Mouse (Mus musculus) C2C12 (cell line): ENCODE measurements around the gene Smap2.

Experiments
- CEBPB ChIP-seq: IDR thresholded peaks from one replicate; pipeline ENCODE4 v1.6.1; 2011; ENCODE audit warnings: low read depth, mild to moderate bottlenecking, control low read depth, moderate library complexity
- CTCF ChIP-seq: IDR thresholded peaks from one replicate; pipeline ENCODE4 v1.5.1; 2011; ENCODE audit not compliant: control insufficient read depth, insufficient read depth, insufficient read length
- MAX ChIP-seq: IDR thresholded peaks from one replicate; pipeline ENCODE4 v1.6.1; 2011; ENCODE audit warnings: mild to moderate bottlenecking, control low read depth
- USF1 ChIP-seq: IDR thresholded peaks from one replicate; pipeline ENCODE4 v1.6.1; 2011; ENCODE audit warnings: low read depth, mild to moderate bottlenecking, control low read depth, moderate library complexity

DNA sequence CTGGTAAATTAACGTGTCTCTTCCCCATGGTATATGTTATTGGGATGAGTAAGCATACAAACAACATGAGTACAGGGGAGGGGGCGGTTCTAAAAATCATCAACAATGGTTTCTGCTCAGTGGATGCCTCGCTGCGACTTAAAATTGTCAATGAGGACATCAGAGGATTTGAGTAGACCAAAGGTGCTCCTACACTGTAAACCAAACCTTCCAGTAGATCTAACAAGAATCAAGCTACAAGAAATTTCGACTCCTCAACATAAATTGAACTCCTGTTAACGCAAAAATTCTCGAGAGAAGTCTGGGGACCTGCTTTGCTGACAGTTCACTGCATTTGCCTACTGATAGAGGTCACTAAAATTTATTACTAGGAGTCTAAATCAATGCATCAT, 1.8 kb downstream of the Smap2 start:
- TF ChIP-seq CTCF (no peak), USF1 (no peak), MAX (no peak), CEBPB (no peak)
